Mouse (Mus musculus) cerebellum, adult 18-20 months (tissue): ENCODE results near the gene Epop.

Source experiments
- DNase-seq, 2 experiments: peaks; one replicate each; pipeline ENCODE4 v3.0.0; 2021

Gene Epop

DNA sequence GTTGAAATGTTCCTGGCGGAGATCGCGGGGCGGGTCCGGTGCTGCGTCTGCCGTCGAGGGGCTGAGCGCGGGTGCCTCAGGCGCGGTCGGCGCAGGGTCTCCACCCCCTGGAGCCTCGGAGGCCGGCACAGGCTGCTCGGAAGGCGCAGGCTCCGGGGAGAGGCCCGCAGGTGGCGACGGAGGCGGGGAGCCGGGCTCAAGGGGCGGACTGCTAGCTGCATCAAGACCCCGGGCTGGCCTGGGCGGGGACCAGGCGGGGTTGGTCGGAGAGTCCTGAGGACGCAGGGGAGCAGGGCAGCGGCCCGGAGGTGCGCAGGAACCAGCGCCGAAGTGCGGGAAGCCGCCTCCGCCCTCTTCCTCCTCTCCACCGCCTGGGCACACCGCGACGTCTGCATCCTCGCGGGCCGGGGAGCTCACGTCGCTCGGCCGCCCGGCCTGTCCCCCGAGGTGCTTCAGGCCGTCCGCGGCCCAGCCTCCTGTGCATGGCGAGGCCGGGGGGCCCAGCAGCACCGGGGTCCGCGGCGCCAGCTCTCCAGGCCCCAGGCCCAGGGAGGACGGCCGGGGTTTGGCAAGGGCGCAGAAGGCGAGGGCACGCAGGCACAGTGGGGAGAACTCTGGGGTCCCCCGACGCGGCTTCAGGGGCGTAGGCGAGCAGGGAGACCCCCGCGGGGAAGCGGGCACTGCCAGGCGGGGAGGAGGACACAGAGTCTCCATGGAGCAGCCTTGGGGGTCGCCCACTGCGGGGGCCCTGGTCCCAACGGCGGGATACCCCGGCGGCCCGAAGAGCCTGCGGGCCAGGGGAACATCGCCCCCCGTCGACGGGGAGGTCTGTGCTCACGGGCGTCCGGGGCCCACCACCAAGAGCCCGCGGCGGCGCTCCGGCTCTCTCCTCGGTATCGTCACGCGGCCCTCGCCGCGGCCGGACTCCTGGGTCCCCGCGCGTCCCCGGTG lies 659 bp downstream of the Epop start:
- DNase-seq = no peak

DNA sequence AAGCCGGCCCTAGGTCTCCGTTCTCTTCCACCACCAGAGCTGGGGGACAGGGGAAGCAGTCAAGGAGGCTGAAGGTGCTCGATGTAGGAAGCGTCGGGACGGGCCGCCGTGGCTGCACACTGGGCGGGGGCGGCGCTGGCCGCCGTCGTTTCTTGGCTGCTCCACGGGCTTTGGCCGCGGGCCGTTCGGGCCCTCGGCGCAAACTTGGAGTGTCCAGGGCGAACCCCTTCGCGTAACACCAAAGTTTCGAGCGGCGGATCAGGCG lies 1.3 kb downstream of the Epop start:
- DNase-seq = no peak

DNA sequence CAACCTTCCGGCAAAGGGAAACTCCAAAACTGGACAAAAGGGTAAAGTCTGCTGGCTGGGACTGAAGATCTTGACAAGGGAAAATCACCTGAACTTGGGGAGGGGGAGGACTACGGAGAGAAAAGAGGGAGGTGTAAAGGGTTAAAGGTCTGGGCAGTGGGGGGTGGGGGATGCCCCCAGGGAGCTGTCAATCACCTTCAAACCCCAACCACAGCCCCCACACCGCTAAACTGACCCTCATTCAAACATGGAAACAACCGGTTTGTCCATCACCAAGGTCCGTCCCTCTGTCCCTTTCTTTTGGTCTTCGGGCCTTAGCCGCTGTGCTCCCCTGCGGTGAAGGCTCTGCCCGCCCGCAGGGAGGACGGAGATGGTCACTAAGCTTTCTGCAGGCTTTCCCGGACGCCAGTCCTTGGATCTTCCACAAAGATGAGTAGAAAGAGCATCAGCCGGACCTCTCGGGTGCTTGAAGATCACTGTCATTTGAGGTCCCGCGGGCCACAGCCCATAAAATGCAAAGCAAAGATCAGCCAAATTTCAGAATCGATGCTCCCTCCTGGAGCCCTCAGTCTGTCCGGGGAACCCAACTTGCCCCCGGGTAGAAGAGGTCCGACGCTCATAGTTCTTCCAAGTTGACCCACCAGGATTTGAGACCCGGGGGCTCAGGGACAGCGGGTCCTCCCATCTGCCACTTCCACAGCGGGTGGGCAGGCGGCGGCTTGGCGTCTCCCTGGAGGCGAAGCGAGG lies 1.8 kb downstream of the Epop start:
- no peak for DNase-seq

DNA sequence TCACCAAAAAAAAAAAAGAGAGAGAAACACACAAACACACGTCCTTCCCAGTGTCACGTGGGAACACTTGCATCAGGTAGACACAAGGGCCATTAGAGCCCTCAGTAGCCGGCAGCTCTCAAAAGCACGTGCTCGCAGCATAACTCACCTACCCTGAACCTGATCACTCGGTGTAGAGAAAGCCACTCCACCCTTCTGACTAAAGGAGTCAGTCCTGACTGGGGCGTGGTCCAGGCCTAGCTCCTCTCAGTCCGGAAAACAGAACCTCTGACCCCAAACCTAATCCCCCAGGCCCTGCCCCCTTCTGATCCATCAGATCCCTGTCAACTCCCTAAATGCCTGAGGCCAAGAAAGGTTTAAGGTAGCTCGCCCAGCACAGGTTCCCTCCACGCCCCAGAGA lies 2.7 kb downstream of the Epop start:
- DNase-seq = no peak

GRCm38 (mm10) chr11:97626431-97626830 lies 3.1 kb downstream of the Epop start:
- DNase-seq = no peak

GRCm38 (mm10) chr11:97625551-97625950 lies 4.0 kb downstream of the Epop start:
- no peak for DNase-seq

DNA sequence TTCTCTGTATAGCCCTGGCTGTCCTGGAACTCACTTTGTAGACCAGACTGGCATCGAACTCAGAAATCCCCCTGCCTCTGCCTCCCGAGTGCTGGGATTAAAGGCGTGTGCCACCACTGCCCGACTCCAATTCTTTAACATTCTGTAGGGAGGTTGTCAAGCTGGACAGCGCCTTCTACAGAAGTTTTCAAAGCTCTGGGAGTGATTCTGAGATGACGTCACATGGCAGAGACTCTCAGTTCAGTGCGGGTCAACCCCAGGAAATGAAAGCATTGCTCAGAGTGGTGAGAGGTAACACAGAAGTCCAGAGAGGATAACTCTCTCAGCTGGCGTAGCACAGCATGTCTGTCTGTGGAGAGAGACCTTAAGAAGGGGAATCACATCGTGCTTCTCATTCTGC lies 6.3 kb downstream of the Epop start:
- no peak for DNase-seq

- DNase-seq = peak; percentile 71 to 80
Measured at GRCm38 (mm10) chr11:97622440-97622839, 7.1 kb downstream of the Epop start.

DNA sequence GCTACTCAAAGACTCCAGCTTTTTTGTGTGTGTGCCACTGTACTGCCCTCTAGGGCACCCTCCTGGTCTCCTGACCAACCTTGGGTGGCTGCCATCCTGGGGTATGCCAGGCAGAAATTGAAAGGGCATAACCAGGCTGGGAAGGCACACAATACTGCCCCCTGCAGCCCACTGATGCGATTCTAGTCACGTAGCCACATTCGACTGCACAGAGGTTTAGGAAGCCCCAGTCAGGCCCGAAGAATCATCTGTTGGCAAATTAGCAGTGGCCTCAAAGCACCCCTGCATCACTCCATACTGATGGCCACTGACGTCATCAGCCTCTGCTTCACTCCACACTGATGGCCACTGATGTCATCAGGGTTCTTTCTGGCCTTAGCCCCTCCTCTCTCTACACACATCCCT lies 10.1 kb downstream of the Epop start:
- peak; percentile 77 to 80 for DNase-seq

GRCm38 (mm10) chr11:97618368-97618767 lies 11.1 kb downstream of the Epop start:
- no peak for DNase-seq

DNA sequence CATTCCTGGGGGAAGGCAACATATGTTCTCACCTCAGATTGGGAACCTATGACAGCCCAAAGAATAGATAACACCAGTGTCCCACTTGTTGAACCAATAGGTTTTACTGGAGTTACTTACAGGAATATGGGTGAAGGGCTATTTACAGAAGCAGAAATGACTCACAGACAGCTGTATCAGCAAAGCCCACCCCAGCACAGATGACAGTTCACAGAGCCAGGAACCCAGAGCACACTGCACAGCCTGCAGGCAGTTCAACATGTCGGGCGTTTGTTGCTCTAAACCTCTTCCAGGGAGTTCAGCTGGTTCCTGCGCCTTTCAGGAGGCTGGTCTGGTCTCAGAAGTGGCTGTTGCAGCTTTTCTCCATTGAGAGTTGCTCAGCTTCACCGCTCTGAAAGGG lies 14.2 kb downstream of the Epop start:
- DNase-seq = no peak

GRCm38 (mm10) chr11:97611076-97611475 lies 18.4 kb downstream of the Epop start:
- DNase-seq = no peak

GRCm38 (mm10) chr11:97609743-97610142 lies 19.8 kb downstream of the Epop start:
- DNase-seq = no peak

DNA sequence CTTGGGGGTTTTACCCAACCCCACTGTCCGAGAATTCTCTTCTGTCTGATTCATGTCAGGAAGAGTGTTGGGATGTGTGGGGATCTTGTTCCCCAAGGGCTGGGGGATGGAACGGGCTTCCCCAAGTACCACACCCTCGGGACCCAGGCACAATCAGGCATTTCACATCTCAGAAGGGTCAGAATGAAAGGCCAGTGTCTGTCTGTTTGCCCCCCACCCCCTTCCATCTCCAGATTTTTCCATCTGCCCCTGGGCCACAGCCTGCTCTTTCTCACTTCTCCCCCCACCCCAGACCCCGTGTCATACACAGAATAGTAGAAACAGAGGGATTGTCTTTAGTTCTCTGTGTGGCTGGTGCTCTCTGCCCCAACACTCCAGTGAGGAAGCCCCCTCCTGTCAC lies 20.6 kb downstream of the Epop start:
- DNase-seq = no peak

GRCm38 (mm10) chr11:97607056-97607725 lies 22.3 kb downstream of the Epop start:
- DNase-seq = no peak

DNA sequence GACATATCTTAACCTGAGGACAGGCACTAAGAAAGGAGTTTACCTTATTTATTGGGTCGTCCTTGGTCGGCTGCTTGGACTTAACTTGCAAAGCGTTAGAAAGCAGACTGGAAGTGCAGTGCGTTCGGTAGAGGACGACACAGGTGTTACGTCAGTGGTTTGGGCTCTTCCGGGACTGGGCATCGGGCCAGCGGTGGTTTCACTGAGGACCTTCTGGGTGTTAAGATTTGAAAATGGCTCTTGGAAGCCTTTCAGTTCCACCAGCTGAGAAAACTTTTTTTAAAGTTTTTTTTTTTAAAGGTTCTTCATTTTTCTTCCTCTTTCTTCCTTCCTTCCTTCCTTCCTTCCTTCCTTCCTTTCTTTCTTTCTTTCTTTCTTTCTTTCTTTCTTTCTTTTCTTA lies 25.6 kb downstream of the Epop start:
- no peak for DNase-seq

DNA sequence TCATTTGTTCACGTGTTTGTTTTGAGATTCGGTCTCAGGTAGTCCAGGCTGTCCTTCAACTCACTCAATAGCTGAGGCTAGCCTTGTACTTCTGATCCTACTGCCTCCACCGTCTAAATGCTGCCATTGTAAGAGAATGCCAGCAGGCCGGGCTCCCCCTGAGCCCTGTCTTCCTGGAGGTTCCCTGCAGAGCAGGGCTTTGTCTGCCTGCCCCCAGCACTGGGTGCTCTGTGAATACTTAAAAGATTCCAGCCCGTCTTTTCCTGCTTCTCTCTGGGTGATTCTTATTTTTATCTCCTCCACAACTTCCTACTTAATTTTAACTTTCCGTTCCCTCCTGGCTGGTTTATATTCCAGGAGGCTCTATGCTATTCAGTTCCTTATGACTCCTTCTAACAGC lies 27.3 kb downstream of the Epop start:
- DNase-seq = no peak

GRCm38 (mm10) chr11:97599104-97599503 lies 30.4 kb downstream of the Epop start:
- no peak for DNase-seq

DNA sequence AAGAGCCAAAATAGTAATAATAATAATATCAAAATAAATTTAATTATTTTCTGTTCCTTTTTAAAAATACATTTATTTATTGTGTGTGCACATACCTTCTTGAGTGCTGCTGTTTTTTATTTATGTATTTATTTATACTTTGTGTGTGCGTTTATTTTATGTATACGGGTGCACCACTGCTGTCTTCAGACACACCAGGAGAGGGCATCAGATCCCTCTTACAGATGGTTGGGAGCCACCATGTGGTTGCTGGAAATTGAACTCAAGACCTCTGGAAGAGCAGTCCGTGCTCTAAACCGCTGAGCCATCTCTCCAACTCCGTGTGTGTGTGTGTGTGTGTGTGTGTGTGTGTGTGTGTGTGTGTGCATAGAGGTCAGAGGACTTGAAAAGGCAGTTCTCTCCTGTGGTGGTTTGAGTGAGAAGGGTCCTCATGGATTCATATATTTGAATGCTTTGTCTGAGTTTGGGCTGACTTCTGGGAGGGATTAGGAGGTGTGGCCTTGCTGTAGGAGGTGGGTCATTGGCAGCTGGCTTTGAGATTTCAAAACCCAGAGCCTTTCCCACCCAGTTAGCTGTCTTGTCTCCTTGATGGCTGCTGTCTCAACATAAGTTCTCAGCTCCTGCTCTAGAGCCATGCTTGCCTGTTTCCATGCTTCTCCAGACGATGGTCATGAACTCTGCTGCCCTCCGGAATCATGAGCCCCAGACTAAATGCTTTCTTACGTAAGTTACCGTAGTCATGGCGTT lies 31.4 kb downstream of the Epop start:
- no peak for DNase-seq

GRCm38 (mm10) chr11:97594136-97594535 lies 35.4 kb downstream of the Epop start:
- no peak for DNase-seq

DNA sequence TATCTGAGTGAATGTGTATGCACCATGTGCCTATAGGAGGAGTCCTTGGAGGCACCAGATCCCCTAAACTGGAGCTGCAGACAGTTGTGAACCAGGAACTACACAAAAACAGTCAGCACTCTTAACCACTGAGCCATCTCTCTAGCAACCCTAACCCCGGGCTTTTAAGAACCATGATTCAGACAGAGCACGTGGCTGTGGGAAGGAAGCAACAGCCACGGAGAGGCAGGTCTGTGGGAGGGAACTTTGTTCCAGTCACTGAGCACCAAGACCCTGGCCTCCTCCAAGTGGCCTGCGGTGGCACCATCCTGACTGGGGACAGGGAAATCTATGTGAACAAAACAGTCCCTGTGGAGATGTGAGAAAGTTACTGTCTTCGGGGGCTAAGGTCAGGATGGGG lies 37.6 kb downstream of the Epop start:
- DNase-seq = no peak

DNA sequence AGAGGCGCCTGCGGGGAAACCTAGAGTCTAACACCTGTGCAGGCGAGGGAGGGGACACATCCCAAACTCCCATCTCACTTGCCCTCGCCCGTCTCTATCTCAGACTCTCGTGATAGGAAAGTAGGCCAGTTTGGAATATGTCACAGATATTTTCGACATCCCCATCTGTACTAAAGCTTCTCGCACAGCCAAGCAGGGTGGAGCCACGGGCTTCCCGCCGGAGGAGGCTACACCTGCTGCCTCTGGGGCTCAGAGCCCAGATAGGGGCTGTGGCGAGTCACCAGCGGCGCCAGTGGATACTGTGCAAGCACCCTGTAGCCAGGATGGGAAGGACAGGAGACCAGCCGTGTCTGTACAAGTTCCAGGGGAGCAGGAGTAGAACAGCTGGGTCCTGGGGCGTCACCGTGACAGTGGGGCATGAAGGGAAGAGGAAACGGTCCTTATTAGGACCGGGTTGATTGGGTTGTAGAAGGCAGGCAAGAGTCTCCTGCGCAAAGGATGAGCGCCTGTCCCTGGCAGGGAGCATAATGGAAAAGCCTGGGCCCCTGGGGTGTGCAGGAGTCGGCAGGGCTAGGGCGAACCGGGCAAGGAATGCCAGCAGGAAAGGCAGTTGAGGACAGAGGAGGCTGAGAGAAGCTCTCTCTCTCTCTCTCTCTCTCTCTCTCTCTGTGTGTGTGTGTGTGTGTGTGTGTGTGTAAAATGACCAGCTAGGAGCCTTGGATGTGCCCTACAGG lies 39.1 kb downstream of the Epop start:
- peak; percentile 61 to 62 for DNase-seq
